Comparison of ENCODE assay signal across 28 mouse cellular contexts in the genomic region with DNA sequence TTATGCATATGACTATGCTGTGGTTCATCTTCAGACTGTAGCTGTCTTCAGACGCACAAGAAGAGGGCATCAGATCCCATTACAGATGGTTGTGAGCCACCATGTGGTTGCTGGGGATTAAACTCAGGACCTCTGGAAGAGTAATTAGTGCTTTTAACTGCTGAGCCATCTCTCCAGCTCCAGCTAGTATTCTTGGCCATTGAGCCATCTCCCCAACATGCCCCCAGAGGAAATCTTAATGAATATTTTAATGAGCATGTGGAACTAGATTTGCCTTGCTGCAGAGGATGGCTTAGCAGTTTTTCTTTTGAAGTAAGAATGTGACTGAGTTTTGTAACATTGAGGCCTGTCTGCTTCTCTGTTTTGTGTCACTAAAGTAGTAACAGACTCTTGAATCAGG. TPM values are rescaled to one million over a fixed set of nuclear protein-coding genes. Genes with fewer than 3 reads are reported as not detected.
DNase-seq lines count a peak whose midpoint lies in the region; ATAC-seq and TF ChIP-seq lines count a peak whose summit lies in the region.
"Had no signal": no experiment of that assay in that cellular context is flagged by ENCODE, and none has a peak within 500 bp of the region (broad histone marks: within the 10 kb centered on the region; RNA-seq: fewer than 3 reads in every experiment).

No protein-coding gene starts in this region.

- no peak for DNase-seq in forebrain, embryonic 11.5 days (ENCODE audit: low spot score)
- peak; percentile 39 for DNase-seq in hindbrain, embryonic 14.5 days (ENCODE audit: low spot score)
- DNase-seq in hindbrain, postnatal 0 days (ENCODE audit: low spot score) = no peak
- peak; percentile 61 for DNase-seq in midbrain, embryonic 14.5 days
- no peak for DNase-seq in midbrain, postnatal 0 days (ENCODE audit: low spot score)
- DNase-seq in fat pad, adult 2 months (ENCODE audit: extremely low read depth, low read depth, low spot score) = peak; percentile 42
- no peak for DNase-seq in liver, embryonic 11.5 days (ENCODE audit: low spot score)
- DNase-seq: adrenal gland, postnatal 10 days; adrenal gland, postnatal 36 days; cerebellum, adult 11 months; cerebellum, adult 2 months; cerebellum, adult 9-11 months; cerebellum, postnatal 25 days; gastrocnemius, postnatal 10 days; gastrocnemius, postnatal 36 days; heart, postnatal 36 days had no signal

- H3K9ac ChIP-seq in forebrain, embryonic 11.5 days (ENCODE audit: low read length) = no peak overlapping the region
- H3K9ac ChIP-seq in forebrain, embryonic 13.5 days = no peak overlapping the region
- H3K9ac ChIP-seq in hindbrain, embryonic 14.5 days = no peak overlapping the region
- H3K9ac ChIP-seq in hindbrain, postnatal 0 days (replicated peaks; ENCODE audit: low read length) = no peak overlapping the region
- no peak overlapping the region for H3K9ac ChIP-seq in midbrain, embryonic 14.5 days (replicated peaks; ENCODE audit: low read length)
- no peak overlapping the region for H3K9ac ChIP-seq in midbrain, postnatal 0 days (replicated peaks; ENCODE audit: low read length, poor library complexity, severe bottlenecking)
- H3K9ac ChIP-seq in liver, embryonic 11.5 days (ENCODE audit: low read depth, low read length) = no peak overlapping the region
- H3K9ac ChIP-seq: embryonic facial prominence, embryonic 12.5 days; embryonic facial prominence, embryonic 15.5 days; forebrain, embryonic 15.5 days; hindbrain, embryonic 13.5 days had no signal

- ATAC-seq in forebrain, embryonic 11.5 days (replicated peaks; ENCODE audit: low FRiP score) = peak; percentile 45; the same call in 1 of the 2 replicates
- no peak for ATAC-seq in forebrain, embryonic 13.5 days
- no peak; the same call in 1 of the 2 replicates for ATAC-seq in hindbrain, embryonic 14.5 days (ENCODE audit: low FRiP score)
- ATAC-seq in hindbrain, postnatal 0 days = no peak
- no peak for ATAC-seq in midbrain, embryonic 14.5 days (ENCODE audit: low FRiP score, low TSS enrichment)
- no peak for ATAC-seq in midbrain, postnatal 0 days (ENCODE audit: low FRiP score)
- ATAC-seq in liver, embryonic 11.5 days (replicated peaks; ENCODE audit: low FRiP score) = no peak
- ATAC-seq: forebrain, embryonic 15.5 days had no signal

- TF ChIP-seq CTCF in hindbrain, postnatal 0 days (IDR thresholded peaks at IDR 0.05; ENCODE audit: low read depth) = no peak
- TF ChIP-seq CTCF in midbrain, postnatal 0 days (IDR thresholded peaks at IDR 0.05) = no peak

- H3K27me3 ChIP-seq in forebrain, embryonic 11.5 days (ENCODE audit: control insufficient read depth, insufficient read depth, low read length) = no peaks in the 10 kb centered on the region
- H3K27me3 ChIP-seq in forebrain, embryonic 13.5 days = peaks cover 6% of the 10 kb centered on the region; the same call in 1 of the 2 replicates
- H3K27me3 ChIP-seq in hindbrain, embryonic 14.5 days (ENCODE audit: control insufficient read depth, insufficient read depth, low read length) = no peaks in the 10 kb centered on the region
- H3K27me3 ChIP-seq in hindbrain, postnatal 0 days (ENCODE audit: insufficient read depth, low read length) = no peaks in the 10 kb centered on the region
- H3K27me3 ChIP-seq in midbrain, embryonic 14.5 days (ENCODE audit: control insufficient read depth, insufficient read depth, low read length) = peaks cover 3% of the 10 kb centered on the region; the same call in 1 of the 2 replicates
- H3K27me3 ChIP-seq in midbrain, postnatal 0 days (ENCODE audit: insufficient read depth, low read length) = no peaks in the 10 kb centered on the region
- H3K27me3 ChIP-seq in liver, embryonic 11.5 days (replicated peaks; ENCODE audit: control insufficient read depth, insufficient read depth, low read length) = peaks cover 3% of the 10 kb centered on the region; the same call in 1 of the 2 replicates
- H3K27me3 ChIP-seq: embryonic facial prominence, embryonic 12.5 days; forebrain, embryonic 15.5 days had no signal

- H3K36me3 ChIP-seq in forebrain, embryonic 11.5 days (ENCODE audit: control insufficient read depth, insufficient read depth, low read length) = no peaks in the 10 kb centered on the region
- no peaks in the 10 kb centered on the region for H3K36me3 ChIP-seq in forebrain, embryonic 13.5 days (ENCODE audit: poor library complexity, severe bottlenecking)
- H3K36me3 ChIP-seq in hindbrain, embryonic 14.5 days (replicated peaks; ENCODE audit: control insufficient read depth, insufficient read depth) = no peaks in the 10 kb centered on the region
- no peaks in the 10 kb centered on the region for H3K36me3 ChIP-seq in hindbrain, postnatal 0 days (ENCODE audit: insufficient read depth, low read length)
- H3K36me3 ChIP-seq in midbrain, embryonic 14.5 days (ENCODE audit: control insufficient read depth, insufficient read depth, low read length) = no peaks in the 10 kb centered on the region
- no peaks in the 10 kb centered on the region for H3K36me3 ChIP-seq in midbrain, postnatal 0 days (ENCODE audit: insufficient read depth, low read length)
- no peaks in the 10 kb centered on the region for H3K36me3 ChIP-seq in liver, embryonic 11.5 days (ENCODE audit: control insufficient read depth, insufficient read depth, low read length)
- H3K36me3 ChIP-seq: embryonic facial prominence, embryonic 12.5 days; embryonic facial prominence, embryonic 15.5 days; forebrain, embryonic 15.5 days; hindbrain, embryonic 10.5 days; hindbrain, embryonic 13.5 days had no signal

- WGBS in forebrain, embryonic 11.5 days = 46% methylated on average over 1 of the region's 1 CpGs
- 38% methylated on average over 1 of the region's 1 CpGs for WGBS in forebrain, embryonic 13.5 days
- WGBS in hindbrain, embryonic 14.5 days = 46% methylated on average over 1 of the region's 1 CpGs
- WGBS in hindbrain, postnatal 0 days = 56% methylated on average over 1 of the region's 1 CpGs
- WGBS in midbrain, embryonic 14.5 days = 25% methylated on average over 1 of the region's 1 CpGs
- 52% methylated on average over 1 of the region's 1 CpGs for WGBS in midbrain, postnatal 0 days
- WGBS in liver, embryonic 11.5 days = 50% methylated on average over 1 of the region's 1 CpGs

- H3K9me3 ChIP-seq in forebrain, embryonic 11.5 days (ENCODE audit: control insufficient read depth, low read length) = no peaks in the 10 kb centered on the region; the same call in 1 of the 2 replicates
- no peaks in the 10 kb centered on the region; the same call in 1 of the 2 replicates for H3K9me3 ChIP-seq in forebrain, embryonic 13.5 days (replicated peaks)
- H3K9me3 ChIP-seq in hindbrain, embryonic 14.5 days (ENCODE audit: control insufficient read depth, low read length) = no peaks in the 10 kb centered on the region
- H3K9me3 ChIP-seq in hindbrain, postnatal 0 days (ENCODE audit: low read length) = no peaks in the 10 kb centered on the region; the same call in 1 of the 2 replicates
- H3K9me3 ChIP-seq in midbrain, embryonic 14.5 days (ENCODE audit: control insufficient read depth, low read length) = no peaks in the 10 kb centered on the region
- H3K9me3 ChIP-seq in midbrain, postnatal 0 days (ENCODE audit: low read length) = no peaks in the 10 kb centered on the region
- H3K9me3 ChIP-seq in liver, embryonic 11.5 days (ENCODE audit: control insufficient read depth, low read length) = no peaks in the 10 kb centered on the region
- H3K9me3 ChIP-seq: embryonic facial prominence, embryonic 12.5 days; embryonic facial prominence, embryonic 15.5 days; forebrain, embryonic 15.5 days; hindbrain, embryonic 10.5 days; hindbrain, embryonic 13.5 days had no signal

- H3K27ac ChIP-seq in forebrain, embryonic 11.5 days (ENCODE audit: low read depth, low read length) = peak overlapping the region; percentile 20; the same call in 1 of the 2 replicates
- H3K27ac ChIP-seq in forebrain, embryonic 13.5 days = no peak overlapping the region; the same call in none of the 2 replicates
- H3K27ac ChIP-seq in hindbrain, embryonic 14.5 days = no peak overlapping the region
- no peak overlapping the region for H3K27ac ChIP-seq in hindbrain, postnatal 0 days
- H3K27ac ChIP-seq in midbrain, embryonic 14.5 days (replicated peaks; ENCODE audit: low read depth, low read length) = no peak overlapping the region
- no peak overlapping the region for H3K27ac ChIP-seq in midbrain, postnatal 0 days (ENCODE audit: low read depth, low read length)
- no peak overlapping the region for H3K27ac ChIP-seq in liver, embryonic 11.5 days (ENCODE audit: low read depth, low read length)
- H3K27ac ChIP-seq: embryonic facial prominence, embryonic 12.5 days; embryonic facial prominence, embryonic 15.5 days; forebrain, embryonic 15.5 days; hindbrain, embryonic 10.5 days; hindbrain, embryonic 13.5 days had no signal

- H3K4me1 ChIP-seq in forebrain, embryonic 11.5 days (replicated peaks; ENCODE audit: control insufficient read depth, insufficient read depth, low read length) = peaks cover 3% of the 10 kb centered on the region; the same call in 1 of the 2 replicates
- H3K4me1 ChIP-seq in forebrain, embryonic 13.5 days = 0 out of 2 replicates have a peak, but pooled peaks cover 15% of the 10 kb centered on the region
- no peaks in the 10 kb centered on the region for H3K4me1 ChIP-seq in hindbrain, embryonic 14.5 days (replicated peaks; ENCODE audit: control insufficient read depth, insufficient read depth, low read length)
- no peaks in the 10 kb centered on the region for H3K4me1 ChIP-seq in hindbrain, postnatal 0 days (ENCODE audit: insufficient read depth, low read length)
- H3K4me1 ChIP-seq in midbrain, embryonic 14.5 days (ENCODE audit: control insufficient read depth, insufficient read depth, low read length) = no peaks in the 10 kb centered on the region
- no peaks in the 10 kb centered on the region for H3K4me1 ChIP-seq in midbrain, postnatal 0 days (ENCODE audit: insufficient read depth, low read length)
- H3K4me1 ChIP-seq in liver, embryonic 11.5 days (replicated peaks; ENCODE audit: control insufficient read depth, insufficient read depth, low read length) = no peaks in the 10 kb centered on the region
- H3K4me1 ChIP-seq: embryonic facial prominence, embryonic 12.5 days; hindbrain, embryonic 10.5 days; hindbrain, embryonic 13.5 days had no signal

- no peak overlapping the region for H3K4me3 ChIP-seq in forebrain, embryonic 11.5 days (ENCODE audit: low read depth, low read length)
- H3K4me3 ChIP-seq in forebrain, embryonic 13.5 days = no peak overlapping the region
- no peak overlapping the region for H3K4me3 ChIP-seq in hindbrain, embryonic 14.5 days (replicated peaks; ENCODE audit: low read length)
- H3K4me3 ChIP-seq in hindbrain, postnatal 0 days (ENCODE audit: low read length) = no peak overlapping the region
- H3K4me3 ChIP-seq in midbrain, embryonic 14.5 days (replicated peaks; ENCODE audit: low read depth, low read length) = no peak overlapping the region
- H3K4me3 ChIP-seq in midbrain, postnatal 0 days (ENCODE audit: low read depth, low read length) = no peak overlapping the region
- H3K4me3 ChIP-seq in liver, embryonic 11.5 days (ENCODE audit: low read depth, low read length) = no peak overlapping the region
- H3K4me3 ChIP-seq: embryonic facial prominence, embryonic 12.5 days; embryonic facial prominence, embryonic 15.5 days; forebrain, embryonic 15.5 days; hindbrain, embryonic 10.5 days; hindbrain, embryonic 13.5 days had no signal

- H3K4me2 ChIP-seq in forebrain, embryonic 11.5 days (ENCODE audit: low read depth, low read length, severe bottlenecking) = no peak overlapping the region
- no peak overlapping the region for H3K4me2 ChIP-seq in forebrain, embryonic 13.5 days
- no peak overlapping the region for H3K4me2 ChIP-seq in hindbrain, embryonic 14.5 days (replicated peaks)
- no peak overlapping the region for H3K4me2 ChIP-seq in hindbrain, postnatal 0 days (ENCODE audit: low read depth, low read length)
- no peak overlapping the region for H3K4me2 ChIP-seq in midbrain, embryonic 14.5 days (ENCODE audit: low read length)
- no peak overlapping the region for H3K4me2 ChIP-seq in midbrain, postnatal 0 days (ENCODE audit: low read depth, low read length, poor library complexity, severe bottlenecking)
- no peak overlapping the region for H3K4me2 ChIP-seq in liver, embryonic 11.5 days
- H3K4me2 ChIP-seq: embryonic facial prominence, embryonic 12.5 days; embryonic facial prominence, embryonic 15.5 days; forebrain, embryonic 15.5 days; heart, embryonic 11.5 days; hindbrain, embryonic 13.5 days had no signal

RNA-seq across cellular contexts. Expression of a gene that starts 54.4 kb away (rescaled TPM):
- polyA plus RNA-seq in forebrain, embryonic 11.5 days (2014; fragmentation: Nextera tagmentation; extraction: Ambion mirVana) = 66.7 and 67.8 TPM in 2 replicates
- polyA plus RNA-seq in forebrain, embryonic 13.5 days (2015; fragmentation: Nextera tagmentation; extraction: Ambion mirVana) = 71.0 and 83.2 TPM in 2 replicates
- polyA plus RNA-seq in hindbrain, embryonic 14.5 days (2014; fragmentation: Nextera tagmentation; extraction: Ambion mirVana) = 0.23 and 0.28 TPM in 2 replicates
- 0.97 TPM in 1 of 2 replicates, not detected in the other for total RNA-seq in hindbrain, postnatal 0 days (2014; rRNA removed)
- 0.21 and 0.26 TPM in 2 replicates for polyA plus RNA-seq in hindbrain, postnatal 0 days (2015; fragmentation: Nextera tagmentation; extraction: Ambion mirVana)
- polyA plus RNA-seq in midbrain, embryonic 14.5 days (2014; fragmentation: Nextera tagmentation; extraction: Ambion mirVana) = 0.41 and 0.67 TPM in 2 replicates
- total RNA-seq in midbrain, postnatal 0 days (2014; rRNA removed) = 0.38 and 1.2 TPM in 2 replicates
- 3.1 and 8.4 TPM in 2 replicates for polyA plus RNA-seq in midbrain, postnatal 0 days (2015; fragmentation: Nextera tagmentation; extraction: Ambion mirVana)
- 0.19 and 0.65 TPM in 2 replicates for polyA plus RNA-seq in liver, embryonic 11.5 days (2014; fragmentation: Nextera tagmentation; extraction: Ambion mirVana)
- total RNA-seq: common myeloid progenitor, adult 5-6 weeks; gastrocnemius, adult 18-20 months; gastrocnemius, postnatal 36 days; granulocyte monocyte progenitor cell, adult 5-6 weeks; heart, adult 8-10 months; heart, postnatal 36 days had no signal
- polyA plus RNA-seq: cerebellum, adult 2 months; heart, postnatal 0 days had no signal

Comparison
In these comparisons a context has a peak if more than half of its experiments do, and no peak if none do; other contexts are left out.
1. DNase-seq: peak in hindbrain, embryonic 14.5 days (single experiment), midbrain, embryonic 14.5 days (single experiment) and fat pad, adult 2 months (single experiment); none in forebrain, embryonic 11.5 days (single experiment), hindbrain, postnatal 0 days (single experiment), midbrain, postnatal 0 days (single experiment) and liver, embryonic 11.5 days (single experiment).